Mouse (Mus musculus) ES-Bruce4 (cell line): ENCODE measurements around the gene Txndc11. TPM values are rescaled to one million over a fixed set of nuclear protein-coding genes. Genes with fewer than 3 reads are reported as not detected.

Experiments
- H3K27ac ChIP-seq: 2 replicates; pipeline ENCODE4 v1.5.1; 2012; ENCODE audit warnings: low read length, inconsistent platforms; ENCODE audit not compliant: insufficient read depth
- H3K27me3 ChIP-seq: 2 replicates; pipeline ENCODE4 v1.6.1; 2012; ENCODE audit warnings: mild to moderate bottlenecking, low read length, inconsistent platforms; ENCODE audit not compliant: control insufficient read depth, poor library complexity, insufficient read depth, severe bottlenecking
- H3K36me3 ChIP-seq: 2 replicates; pipeline ENCODE4 v1.6.1; 2012; ENCODE audit warnings: inconsistent platforms, mild to moderate bottlenecking, low read length, moderate library complexity; ENCODE audit not compliant: control insufficient read depth, poor library complexity, insufficient read depth, severe bottlenecking
- H3K4me1 ChIP-seq: one replicate; pipeline ENCODE4 v1.8.1; 2011; ENCODE audit warnings: low read length; ENCODE audit not compliant: control insufficient read depth, insufficient read depth
- H3K4me3 ChIP-seq: 2 replicates; pipeline ENCODE4 v1.5.1; 2011; ENCODE audit warnings: low read depth, mild to moderate bottlenecking, low read length
- H3K9ac ChIP-seq: 2 replicates; pipeline ENCODE4 v1.6.1; 2012; ENCODE audit warnings: low read depth, mild to moderate bottlenecking, inconsistent platforms; ENCODE audit not compliant: poor library complexity, severe bottlenecking
- H3K9me3 ChIP-seq: replicated peaks from 2 replicates; pipeline ENCODE4 v1.6.1; 2012; ENCODE audit warnings: mild to moderate bottlenecking, low read length, inconsistent platforms; ENCODE audit not compliant: control insufficient read depth, poor library complexity, insufficient read depth, severe bottlenecking
- CTCF ChIP-seq: IDR thresholded peaks from one replicate; pipeline ENCODE4 v1.8.1; 2011; ENCODE audit warnings: low read depth, low read length
- EP300 ChIP-seq: IDR thresholded peaks from 2 replicates; pipeline ENCODE4 v1.6.1; 2011; ENCODE audit warnings: low read depth, low read length; ENCODE audit not compliant: insufficient read depth
- POLR2A ChIP-seq: IDR thresholded peaks from one replicate; pipeline ENCODE4 v1.8.1; 2011; ENCODE audit warnings: low read length; ENCODE audit not compliant: insufficient read depth
- polyA plus RNA-seq: library from polyadenylated mRNA; stranded (reverse); fragments of >200 nt; gene quantifications from 2 replicates; pipeline ENCODE4 v1.2.4, GENCODE M21; 2011; ENCODE audit warnings: low read depth; ENCODE audit not compliant: missing spikeins, insufficient read depth, insufficient read length

Txndc11 gene
- polyA plus RNA-seq, 1 experiment: 21.1 TPM

DNA sequence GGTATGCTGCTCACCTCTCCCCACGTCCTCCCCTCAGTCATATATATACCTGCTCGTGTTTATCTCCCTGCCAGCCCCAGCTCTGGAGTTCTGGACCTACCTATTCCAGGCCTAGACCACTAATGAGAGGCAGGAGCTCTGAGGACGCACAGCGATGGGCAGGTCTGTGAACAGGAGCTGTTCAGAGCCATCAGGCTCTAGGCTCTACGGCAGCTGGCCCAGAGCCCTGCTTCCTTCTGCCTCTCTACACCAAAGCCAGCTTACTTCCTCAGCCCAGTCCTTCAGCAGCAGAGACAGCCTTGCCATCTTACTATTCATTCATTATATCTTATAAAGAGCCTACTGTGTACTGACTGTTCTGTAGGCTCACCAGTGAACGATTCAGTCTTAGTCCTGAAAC is 69.7 kb downstream of the Txndc11 start:
- TF ChIP-seq CTCF (no peak), EP300 (no peak)
- Histone ChIP-seq H3K36me3 (no peaks in the 10 kb centered on the region), H3K9me3 (no peaks in the 10 kb centered on the region), H3K27ac (no peak overlapping the region), H3K4me3 (no peak overlapping the region), H3K27me3 (no peaks in the 10 kb centered on the region), H3K4me1 (no peaks in the 10 kb centered on the region), H3K9ac (no peak overlapping the region)

DNA sequence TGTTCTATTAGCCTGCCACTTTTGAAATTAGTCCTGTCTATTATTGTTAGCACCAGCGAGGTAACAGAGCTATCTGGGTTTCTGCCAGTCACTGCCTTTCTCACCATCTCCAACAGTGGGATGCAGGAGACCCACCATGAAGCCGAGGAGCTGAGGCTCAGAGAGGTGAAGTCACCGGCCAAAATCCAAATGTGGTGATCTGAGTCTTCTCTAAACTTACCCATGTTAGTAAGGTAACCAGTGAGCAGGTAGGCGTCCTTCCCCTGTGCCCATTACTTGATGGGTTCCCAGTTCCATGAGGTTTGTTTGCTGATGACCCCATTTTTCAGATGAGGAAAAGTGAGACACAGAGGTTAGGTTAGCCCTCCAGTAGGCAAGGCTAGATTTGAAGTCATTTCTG is 70.1 kb downstream of the Txndc11 start:
- no peaks in the 10 kb centered on the region for H3K27me3 ChIP-seq
- no peaks in the 10 kb centered on the region for H3K36me3 ChIP-seq
- H3K4me1 ChIP-seq: no peaks in the 10 kb centered on the region
- H3K4me3 ChIP-seq: no peak overlapping the region
- H3K9ac ChIP-seq: no peak overlapping the region
- no peak for TF ChIP-seq CTCF
- TF ChIP-seq POLR2A: no peak
- TF ChIP-seq EP300: no peak
- H3K9me3 ChIP-seq: no peaks in the 10 kb centered on the region
- H3K27ac ChIP-seq: no peak overlapping the region

DNA sequence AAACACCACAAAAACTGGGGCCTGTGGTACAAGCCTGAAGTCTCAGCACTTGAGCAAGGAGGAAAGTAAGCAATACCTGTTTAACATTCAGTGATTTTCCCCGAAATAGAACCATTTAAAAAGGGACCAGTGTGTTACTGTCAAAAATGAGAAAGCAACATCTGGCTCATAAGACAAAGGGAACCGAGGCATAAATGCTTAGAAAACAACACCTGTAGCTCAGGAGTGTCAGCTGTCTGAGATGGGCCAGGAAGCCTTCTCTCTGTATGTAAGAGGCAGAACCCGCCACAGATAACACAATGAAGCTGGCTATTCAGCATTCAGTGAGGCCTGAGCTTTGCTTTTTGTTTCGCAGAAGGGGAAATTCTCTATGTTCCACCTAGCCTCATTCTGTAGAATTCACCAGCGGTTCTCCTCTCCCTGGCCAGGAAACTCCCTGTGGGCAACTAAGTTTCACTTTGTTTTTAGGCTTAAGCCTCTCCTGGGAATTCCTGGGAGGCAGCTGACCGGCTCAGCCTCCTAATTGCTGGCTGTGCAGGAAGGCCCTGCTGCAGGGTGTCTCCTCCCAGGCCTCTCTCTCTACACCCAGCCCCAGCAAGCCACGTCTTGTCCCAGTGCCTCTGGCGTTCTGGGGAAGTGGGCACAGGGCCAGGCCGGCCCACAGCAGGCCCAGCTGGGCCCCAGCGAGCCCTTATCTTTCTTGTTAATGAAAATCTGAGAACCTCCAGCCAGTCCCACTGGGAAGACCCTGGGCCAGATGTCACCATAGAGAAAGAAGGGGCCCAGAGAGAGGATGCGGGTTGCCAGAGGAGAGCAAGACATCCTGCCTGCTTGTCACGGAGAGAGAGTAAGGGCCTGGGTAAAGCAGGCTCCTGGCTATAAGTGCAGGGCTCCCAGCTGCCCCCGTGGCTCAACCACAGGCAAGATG is 71.4 kb downstream of the Txndc11 start:
- Histone ChIP-seq H3K4me1 (no peaks in the 10 kb centered on the region), H3K27me3 (no peaks in the 10 kb centered on the region), H3K9ac (no peak overlapping the region), H3K9me3 (no peaks in the 10 kb centered on the region), H3K4me3 (no peak overlapping the region), H3K36me3 (no peaks in the 10 kb centered on the region), H3K27ac (no peak overlapping the region)
- TF ChIP-seq CTCF (no peak), EP300 (no peak), POLR2A (no peak)

DNA sequence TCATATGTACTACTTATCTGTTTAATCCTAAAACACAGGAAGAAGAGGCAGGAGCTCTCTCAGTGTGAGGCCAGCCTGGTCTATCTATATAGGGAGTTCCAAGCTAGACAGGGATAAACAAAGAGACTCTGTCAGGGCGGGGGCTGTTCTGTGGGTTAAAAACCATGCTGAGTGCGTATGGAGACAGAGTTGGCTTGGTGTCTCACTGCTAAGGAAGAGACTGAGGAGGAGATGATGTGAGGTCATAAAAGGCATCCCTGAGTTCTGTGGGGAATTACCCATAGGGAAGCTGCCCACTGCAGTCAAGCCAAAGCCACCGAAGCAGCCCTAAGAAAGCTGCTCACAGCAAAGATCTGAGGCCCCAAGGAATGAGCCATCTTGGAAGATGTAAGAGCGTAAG is 73.8 kb downstream of the Txndc11 start, which contains the start of gene Snn:
TSS of gene Snn (plus strand) at position 301 of the 400 bp plus-strand sequence.
- Histone ChIP-seq H3K9ac (no peak within 1 kb of the TSS), H3K27me3 (no peaks in the 10 kb centered on the region), H3K4me1 (no peaks in the 10 kb centered on the region), H3K36me3 (no peaks in the 10 kb centered on the region), H3K9me3 (no peaks in the 10 kb centered on the region), H3K27ac (no peak within 1 kb of the TSS), H3K4me3 (no peak within 1 kb of the TSS)
- no peak for TF ChIP-seq EP300
- no peak for TF ChIP-seq POLR2A
- TF ChIP-seq CTCF: no peak

DNA sequence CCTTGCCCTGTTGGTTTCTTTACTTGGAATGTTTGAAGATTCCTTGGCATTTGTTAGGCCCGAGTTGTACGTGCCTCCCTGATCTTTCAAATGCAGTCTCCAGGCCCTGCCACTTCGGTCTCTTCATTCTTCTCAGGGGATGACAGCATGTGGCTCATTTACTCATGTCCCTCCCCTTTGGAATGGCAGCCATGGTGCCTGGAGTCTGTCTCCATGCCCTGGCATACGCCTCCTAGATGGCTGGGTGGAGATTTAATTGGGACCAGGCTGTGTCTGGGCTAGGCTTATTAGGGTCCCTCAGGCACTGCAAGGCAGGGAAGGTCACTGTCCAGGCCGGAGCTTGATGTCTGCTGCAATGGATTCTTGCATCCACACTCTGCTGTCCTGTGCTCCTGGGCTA is 78.5 kb downstream of the Txndc11 start:
- H3K9ac ChIP-seq: no peak overlapping the region
- no peak overlapping the region for H3K4me3 ChIP-seq
- H3K9me3 ChIP-seq: no peaks in the 10 kb centered on the region
- no peaks in the 10 kb centered on the region for H3K27me3 ChIP-seq
- TF ChIP-seq POLR2A (no peak), CTCF (no peak), EP300 (no peak)
- no peak overlapping the region for H3K27ac ChIP-seq
- H3K4me1 ChIP-seq: peaks cover 3% of the 10 kb centered on the region
- no peaks in the 10 kb centered on the region for H3K36me3 ChIP-seq

DNA sequence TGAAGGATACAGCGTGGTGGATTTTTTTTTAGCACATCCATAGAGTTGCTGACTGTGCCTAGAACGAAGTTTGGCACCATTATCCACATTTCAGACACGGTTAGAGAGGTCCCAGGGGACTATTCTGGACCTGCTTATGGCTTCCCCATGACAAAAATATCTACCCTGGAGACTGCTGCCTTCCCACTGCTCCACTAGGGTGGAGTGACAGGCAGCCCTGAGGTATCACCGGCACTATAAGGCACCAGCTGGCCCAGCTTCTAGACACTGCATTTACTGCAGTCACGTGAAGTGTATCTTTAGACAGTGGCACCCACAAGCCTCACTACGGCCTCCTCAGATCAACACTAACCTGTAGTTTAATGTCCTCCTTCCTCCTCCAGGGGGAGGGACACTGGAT is 79.6 kb downstream of the Txndc11 start:
- no peak overlapping the region for H3K27ac ChIP-seq
- no peak overlapping the region for H3K4me3 ChIP-seq
- TF ChIP-seq POLR2A: no peak
- no peak for TF ChIP-seq EP300
- TF ChIP-seq CTCF: no peak
- H3K4me1 ChIP-seq: peaks cover 3% of the 10 kb centered on the region
- no peaks in the 10 kb centered on the region for H3K36me3 ChIP-seq
- H3K27me3 ChIP-seq: no peaks in the 10 kb centered on the region
- no peaks in the 10 kb centered on the region for H3K9me3 ChIP-seq
- H3K9ac ChIP-seq: no peak overlapping the region
